Mouse (Mus musculus) duodenum, adult 2 months (tissue): ENCODE results near the gene Gm17720. TPM values are rescaled to one million over a fixed set of nuclear protein-coding genes. Genes with fewer than 3 reads are reported as not detected.

ENCODE experiments used
- polyA plus RNA-seq: library from polyadenylated mRNA; depleted of rRNA; stranded (reverse); fragments of >200 nt; gene quantifications from 2 replicates; pipeline ENCODE4 v1.2.3, GENCODE M21; 2012; ENCODE audit warnings: low replicate concordance; rRNA removed

The Gm17720 gene
- not detected in 2 replicates for polyA plus RNA-seq

GRCm38 (mm10) chr8:110102653-110103052 is at the start of gene Gm17720:
Gm17720 (minus strand) TSS chr8:110102753.

DNA sequence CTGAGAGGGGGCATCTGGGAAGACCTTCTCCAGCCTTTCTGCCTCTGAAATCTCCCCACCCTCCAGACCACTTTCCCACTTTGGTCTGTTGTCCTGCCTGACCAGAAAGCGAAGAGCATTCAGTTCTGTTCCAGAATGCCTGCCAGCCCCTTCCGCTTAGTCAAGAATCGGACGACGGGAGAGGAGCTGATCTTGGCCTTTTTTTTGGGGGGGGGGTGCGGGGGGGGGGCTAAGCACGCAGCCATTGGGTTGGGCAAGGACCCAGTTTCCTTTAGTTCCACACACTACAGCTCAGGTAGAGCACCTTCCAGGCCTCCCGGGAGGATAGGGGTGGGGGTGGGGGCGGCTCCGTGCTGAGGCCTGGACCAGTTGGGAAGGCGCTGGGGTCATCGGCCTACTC is 1.6 kb downstream of the Gm17720 start, which contains the start of gene Gm21964:
Gene Gm21964, plus strand, starts transcription at position 301 of the 400 bp plus-strand sequence.

GRCm38 (mm10) chr8:110079282-110080221 is 23.0 kb downstream of the Gm17720 start, which contains the start of gene Zfp612:
Zfp612 (plus strand) TSS chr8:110079746.

DNA sequence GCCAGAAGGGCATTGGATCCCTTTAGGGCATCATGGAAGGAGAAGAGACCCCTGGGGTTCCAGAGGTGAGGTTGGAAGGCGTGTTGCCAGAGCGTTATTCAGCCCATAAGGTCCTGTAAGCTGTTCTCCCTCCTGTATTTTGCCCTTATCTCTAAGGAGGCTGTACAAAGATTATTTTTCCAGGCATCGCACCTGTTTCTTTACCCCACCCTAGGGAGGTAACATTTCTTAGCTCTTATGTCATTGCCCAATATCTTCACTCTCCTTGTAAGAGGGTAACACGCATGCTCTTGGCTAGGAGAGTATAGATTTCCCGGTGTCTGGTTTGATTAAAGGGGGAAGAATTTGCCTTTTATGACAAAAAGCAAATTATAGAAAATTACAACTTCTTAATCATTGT is 62.9 kb downstream of the Gm17720 start, which contains the start of gene Chst4:
Gene Chst4, minus strand, starts transcription at position 82 of the 400 bp plus-strand sequence.

Other genes starting within 250 kb of the Gm17720 start
- 5.7 and 14.5 TPM in 2 replicates for gene Phlpp2, start 234.2 kb downstream of the Gm17720 start, polyA plus RNA-seq
- 12.4 and 51.3 TPM in 2 replicates for gene Marveld3, start 140.6 kb downstream of the Gm17720 start, polyA plus RNA-seq
- gene Tat, start 112.3 kb downstream of the Gm17720 start, polyA plus RNA-seq = 0.05 and 0.15 TPM in 2 replicates
- gene Chst4, start 63.0 kb downstream of the Gm17720 start, polyA plus RNA-seq = 18.7 and 39.4 TPM in 2 replicates
- 0.12 and 0.53 TPM in 2 replicates for gene Zfp612, start 23.0 kb downstream of the Gm17720 start, polyA plus RNA-seq
- gene Gm21964, start 1.5 kb downstream of the Gm17720 start, polyA plus RNA-seq = not detected in 2 replicates
- gene Calb2, start 65.5 kb upstream of the Gm17720 start, polyA plus RNA-seq = 3.3 and 4.8 TPM in 2 replicates
- 1.2 and 1.7 TPM in 2 replicates for gene Cmtr2, start 112.9 kb upstream of the Gm17720 start, polyA plus RNA-seq
- 0.01 TPM in 1 of 2 replicates, not detected in the other for gene Hydin, start 164.2 kb upstream of the Gm17720 start, polyA plus RNA-seq